Mouse (Mus musculus) frontal cortex, adult 2 months (tissue): ENCODE data around the gene Ppp2r5c. TPM values are rescaled to one million over a fixed set of nuclear protein-coding genes. Genes with fewer than 3 reads are reported as not detected.

Experiments used
- DNase-seq, 2 experiments: peaks; one replicate each; pipeline ENCODE4 v3.0.0; 2022; ENCODE audit warnings: low spot score in 1 of 2; ENCODE audit errors: extremely low spot score in 1 of 2
- polyA plus RNA-seq: library from polyadenylated mRNA; depleted of rRNA; stranded (reverse); fragments of >200 nt; gene quantifications from 2 replicates; pipeline ENCODE4 v1.2.3, GENCODE M21; 2012

Gene Ppp2r5c
- polyA plus RNA-seq, 1 experiment, result 170 TPM

DNA sequence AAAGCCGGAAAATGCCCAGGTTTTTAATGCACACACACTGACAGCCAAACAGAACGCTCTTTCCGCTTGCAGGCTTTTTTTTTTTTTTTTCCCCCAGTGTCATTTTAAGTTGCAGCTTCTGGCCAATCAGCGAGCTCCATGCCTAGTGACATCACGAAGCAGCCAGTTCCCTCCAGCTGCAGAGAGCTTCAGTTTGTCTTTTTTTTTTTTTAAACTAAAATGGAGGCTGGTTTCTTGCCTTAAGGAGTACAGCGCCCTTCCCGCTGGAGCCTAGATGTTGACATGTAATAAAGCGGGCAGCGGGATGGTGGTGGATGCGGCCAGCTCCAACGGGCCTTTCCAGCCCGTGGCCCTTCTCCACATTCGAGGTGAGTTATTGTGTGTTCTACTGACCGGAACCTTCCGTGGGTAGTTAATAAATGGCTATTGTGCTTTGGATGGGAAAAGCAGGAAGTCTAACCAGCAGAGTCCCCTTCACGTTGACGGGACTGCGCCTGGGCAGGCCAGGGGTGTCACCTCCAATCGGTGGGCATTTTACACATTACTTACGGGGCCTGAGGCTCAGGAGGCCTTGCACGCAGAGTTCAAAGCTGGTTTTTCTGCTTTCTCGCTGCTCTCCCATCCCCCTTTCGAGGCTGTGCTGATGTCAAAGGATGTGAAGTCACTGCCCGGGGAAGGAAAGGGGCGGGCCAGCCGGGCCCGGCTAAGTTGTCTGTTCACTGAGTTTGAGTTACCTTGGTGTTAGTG is 38.8 kb downstream of the Ppp2r5c start:
- DNase-seq, result peak; percentile 81 to 84

DNA sequence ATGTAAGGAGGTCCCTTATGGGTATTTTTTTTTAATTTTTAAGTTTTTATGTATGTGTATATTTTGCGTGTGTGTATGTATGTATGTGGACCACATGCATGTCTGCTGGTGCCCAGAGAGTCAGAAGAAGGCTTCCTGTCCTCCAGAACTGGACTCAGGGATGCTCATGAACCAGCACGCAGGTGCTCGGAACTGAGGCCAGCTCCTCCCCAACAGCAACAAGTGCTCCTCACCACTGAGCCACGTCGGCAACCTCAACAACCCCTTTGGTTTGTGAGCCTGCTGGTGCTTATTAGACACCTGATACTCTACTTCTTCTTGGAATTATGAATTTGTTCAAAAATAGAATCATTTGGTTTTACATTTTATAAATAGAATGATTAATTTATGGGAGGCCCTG is 39.9 kb downstream of the Ppp2r5c start:
- no peak for DNase-seq

DNA sequence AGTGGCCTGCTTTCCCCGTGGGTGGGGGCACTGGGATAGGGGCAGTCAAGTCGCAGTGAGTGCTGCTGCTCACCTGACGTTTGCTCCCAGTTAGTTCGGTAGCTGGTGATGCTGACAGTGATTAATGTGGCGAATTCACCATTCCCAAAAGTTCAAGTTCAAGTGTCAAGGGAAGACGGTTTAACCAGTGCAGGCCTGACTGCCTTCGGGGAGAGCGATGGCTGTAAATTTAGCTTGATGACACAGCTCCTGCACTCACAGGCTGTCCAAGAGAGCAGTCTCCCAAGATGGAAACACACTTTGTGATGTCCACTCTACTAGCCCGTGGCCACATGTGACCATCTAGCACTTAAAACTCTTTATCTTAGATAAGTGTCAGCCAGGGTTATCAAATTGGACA is 41.1 kb downstream of the Ppp2r5c start:
- DNase-seq, result no peak

DNA sequence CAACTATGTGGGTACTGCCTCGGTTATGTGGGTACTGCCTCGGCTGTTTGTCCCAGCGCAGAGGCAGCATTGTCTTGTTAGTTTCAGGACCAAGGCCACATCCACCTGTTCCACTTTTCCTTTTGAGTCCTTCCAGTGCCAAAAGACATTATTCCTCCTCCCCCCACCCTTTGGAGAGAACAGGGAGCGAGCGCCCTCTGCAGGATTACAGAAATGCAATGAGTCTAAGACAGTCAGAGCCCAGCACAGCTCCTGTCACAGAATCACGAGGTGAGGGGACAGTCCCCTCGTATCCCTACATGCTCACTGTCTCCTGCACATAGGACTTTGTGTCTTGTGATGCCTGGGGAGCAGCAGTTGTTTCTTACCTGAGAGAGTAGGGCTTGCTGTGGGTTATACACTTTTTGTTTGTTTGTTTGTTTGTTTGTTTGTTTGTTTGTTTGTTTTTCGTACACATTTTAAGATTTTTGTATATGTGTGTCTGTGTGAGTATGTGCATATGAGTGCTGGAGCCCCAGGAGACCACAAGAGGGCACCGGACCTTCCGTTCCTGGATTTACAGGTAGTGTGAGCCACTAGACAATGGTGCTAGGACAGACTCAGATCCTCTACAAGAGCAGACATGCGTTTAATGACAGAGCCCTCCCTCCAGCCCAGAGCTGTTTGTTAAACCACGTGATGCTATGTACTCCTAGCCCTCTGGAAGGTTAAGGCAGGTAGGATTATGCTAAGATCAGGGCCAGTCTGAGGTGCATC is 43.2 kb downstream of the Ppp2r5c start:
- no peak for DNase-seq

DNA sequence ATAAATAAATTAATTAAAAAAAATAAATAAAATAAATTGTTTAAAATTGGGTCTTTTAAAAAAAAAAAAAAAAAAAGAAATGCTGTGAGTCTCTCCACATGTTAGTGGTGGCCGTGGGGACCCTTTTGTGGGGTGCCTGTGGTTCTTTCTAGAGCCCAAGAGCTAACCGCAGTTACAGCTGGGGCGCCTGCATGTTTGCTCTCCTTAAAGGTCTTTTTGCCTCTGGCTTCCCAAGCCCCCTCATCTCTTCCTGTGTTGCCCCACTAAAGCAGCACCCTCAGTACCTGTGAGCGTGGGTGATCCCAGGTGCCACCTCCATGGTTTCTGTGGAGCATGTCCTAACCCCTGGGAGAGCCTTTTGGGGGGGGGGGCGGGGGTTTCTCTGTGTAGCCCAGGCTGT is 45.5 kb downstream of the Ppp2r5c start:
- DNase-seq, result no peak

DNA sequence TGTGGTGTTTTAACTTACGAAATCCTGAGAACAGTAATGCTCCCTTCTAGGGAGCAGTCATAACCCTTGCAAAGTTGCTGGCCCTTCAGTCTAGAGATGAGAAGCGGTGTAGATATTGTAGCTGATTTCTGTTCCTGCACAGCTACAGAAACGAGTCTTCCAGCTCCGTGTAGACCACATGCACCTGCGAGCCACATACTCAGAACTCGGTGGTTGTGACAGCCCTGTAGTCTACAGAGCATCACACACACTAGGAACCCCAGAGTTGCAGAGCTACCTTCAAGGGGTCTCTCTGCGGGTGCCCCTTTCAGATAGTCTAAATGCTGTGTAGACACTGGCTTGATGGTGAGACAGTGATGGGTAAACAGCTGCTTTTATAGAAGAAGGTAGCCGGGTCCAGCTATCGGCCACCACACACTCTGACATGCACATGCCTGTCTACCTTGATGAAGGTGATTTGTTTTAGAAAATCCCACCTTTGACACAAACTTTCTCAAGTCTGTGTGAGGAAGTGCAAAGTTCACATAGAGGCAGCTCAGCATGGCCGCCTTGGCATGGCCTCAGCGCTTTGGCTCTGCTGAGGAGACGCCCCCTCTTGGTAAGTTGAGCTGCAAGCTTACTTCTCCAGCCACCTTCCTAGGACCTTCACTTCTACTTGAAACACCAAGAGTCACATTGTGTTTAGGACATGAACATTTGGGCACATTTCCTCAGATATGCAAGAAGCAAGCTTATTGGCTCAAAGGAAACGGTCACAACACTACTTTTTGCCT is 46.9 kb downstream of the Ppp2r5c start:
- DNase-seq, result no peak

DNA sequence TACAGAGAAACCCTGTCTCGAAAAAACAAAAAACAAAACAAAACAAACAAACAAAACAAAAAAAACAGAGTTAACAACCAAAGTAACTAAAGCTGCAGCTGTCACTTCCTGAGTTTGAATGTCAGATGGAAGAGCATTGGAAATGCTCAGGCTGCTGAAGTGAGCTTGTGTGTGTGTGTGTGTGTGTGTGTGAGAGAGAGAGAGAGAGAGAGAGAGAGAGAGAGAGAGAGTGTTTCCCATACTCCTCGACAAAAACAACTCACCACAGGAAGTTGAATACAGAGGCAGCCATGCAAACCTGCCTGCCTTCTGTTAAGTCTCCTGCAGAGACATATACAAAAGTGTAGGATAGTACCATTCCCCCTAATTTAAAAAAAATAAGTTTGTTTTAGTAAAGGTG is 47.9 kb downstream of the Ppp2r5c start:
- no peak for DNase-seq

DNA sequence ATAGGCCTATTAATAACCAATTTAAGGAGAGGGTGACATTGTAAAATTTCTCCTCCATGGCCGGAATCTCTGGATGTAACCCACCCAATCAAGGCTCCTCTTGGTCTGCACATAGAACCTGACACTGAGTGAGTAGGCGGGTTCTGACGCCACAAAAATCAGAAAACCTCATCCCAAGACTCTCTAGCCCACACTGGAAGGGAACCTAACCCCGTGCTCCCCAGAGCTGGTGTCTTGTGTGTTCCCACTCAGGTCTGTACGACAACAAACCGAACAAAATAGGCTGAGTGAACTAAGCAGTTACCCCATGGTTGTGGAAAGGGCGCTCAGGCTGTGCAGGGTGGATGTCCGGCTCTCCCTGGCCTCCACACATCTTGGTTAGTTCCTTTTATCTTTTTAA is 48.3 kb downstream of the Ppp2r5c start:
- no peak for DNase-seq

DNA sequence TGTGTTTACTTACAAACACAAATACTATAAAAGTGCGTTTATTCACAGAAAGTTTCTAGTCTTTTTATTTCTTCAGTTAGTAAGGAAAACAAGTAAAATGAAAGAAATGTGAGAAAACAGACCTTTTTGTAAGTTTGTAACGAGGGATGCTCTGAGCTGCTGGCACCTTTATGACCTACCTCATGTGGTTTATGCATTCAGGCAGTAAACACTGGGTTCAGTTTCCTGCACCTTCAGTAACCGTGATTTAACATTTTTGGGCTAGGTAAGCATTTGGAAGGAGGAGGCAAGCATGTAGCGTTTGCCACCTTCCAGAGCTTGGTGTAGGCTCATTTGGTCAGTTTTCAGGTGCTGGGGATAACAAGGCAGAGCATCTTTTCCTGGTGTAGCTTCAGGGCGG is 49.1 kb downstream of the Ppp2r5c start:
- DNase-seq, result no peak

DNA sequence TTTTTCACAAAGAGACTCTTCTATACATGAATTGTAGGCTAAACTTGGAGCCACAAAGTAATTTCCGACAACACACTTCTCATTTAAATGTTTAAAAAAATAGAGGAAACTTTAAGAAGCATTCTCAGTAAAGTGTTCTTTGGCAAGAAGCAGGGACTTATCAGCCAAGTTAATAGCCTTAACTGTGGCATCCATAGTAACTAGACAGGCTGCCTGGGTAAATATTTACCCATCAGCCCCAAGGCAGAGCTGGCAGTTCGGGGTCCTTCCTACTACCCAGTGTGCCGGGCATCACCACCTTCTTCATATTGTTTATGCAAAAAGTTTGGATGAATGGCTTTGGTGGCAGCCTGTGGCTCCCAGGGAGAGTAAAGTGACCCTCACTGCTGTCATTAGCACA is 50.1 kb downstream of the Ppp2r5c start:
- DNase-seq, result no peak

DNA sequence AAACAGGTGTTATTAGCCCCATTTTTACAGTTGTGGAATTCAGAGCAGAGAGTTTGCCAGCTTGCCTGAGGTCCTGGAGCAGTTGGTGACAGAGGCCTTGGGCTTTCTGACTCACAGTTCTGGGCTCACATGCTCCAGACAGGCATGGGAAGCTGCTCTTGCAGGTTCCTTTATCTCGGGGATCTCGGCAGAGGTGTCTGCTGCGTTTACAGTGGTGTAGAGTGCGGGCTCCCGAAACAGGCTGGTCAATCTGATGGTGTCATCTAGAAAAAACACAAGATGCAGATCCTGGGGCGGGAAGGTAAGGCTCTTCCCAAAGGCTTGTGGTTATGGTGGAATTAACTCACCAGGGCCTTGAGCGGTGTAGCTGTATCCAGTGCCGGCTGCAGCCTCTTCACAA is 50.6 kb downstream of the Ppp2r5c start:
- no peak for DNase-seq

DNA sequence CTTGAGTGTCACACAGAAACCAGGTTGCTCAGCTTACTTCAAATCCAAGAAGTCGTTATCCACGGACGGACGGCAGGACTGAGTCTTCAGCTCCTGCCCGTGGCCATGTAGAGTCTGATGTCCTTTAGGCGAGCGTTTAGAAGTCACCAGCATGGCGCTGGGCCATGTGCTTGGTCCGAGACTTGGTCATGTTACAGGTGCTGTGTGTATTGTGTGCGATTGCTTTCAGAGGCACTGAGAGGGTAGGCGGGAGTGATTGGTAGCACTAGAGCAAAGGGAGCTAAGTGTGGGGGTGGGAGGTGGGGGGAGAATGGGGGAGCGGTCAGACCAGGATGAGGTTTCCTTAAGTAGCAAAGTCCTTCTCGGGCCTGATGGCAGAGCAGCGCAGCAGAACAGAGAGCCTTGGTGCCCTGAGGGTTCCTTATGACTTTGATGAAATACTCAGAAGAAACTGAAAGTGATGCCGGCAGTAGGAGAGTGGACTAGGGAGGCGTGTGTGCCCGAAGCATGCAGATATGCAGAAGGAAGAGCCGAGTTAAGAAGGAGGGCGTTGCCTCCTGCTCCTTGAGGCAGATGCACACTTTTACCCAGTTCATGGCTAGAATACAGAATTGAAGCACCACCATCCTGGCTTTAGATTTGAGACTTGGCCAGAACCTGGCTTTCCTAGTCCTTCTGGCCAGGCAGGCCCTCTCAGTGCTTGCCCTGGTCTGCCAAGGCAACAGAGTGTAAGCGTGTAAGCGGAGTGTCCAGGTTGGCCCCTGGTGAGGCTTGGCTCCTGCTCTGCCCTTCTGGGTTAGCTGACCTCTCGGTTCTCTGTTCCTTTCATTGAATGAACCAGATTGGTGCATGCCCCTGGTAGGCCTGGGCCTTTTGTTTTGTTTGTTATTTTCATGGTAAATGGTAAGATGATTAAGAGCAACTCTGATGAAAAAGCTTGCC is 51.6 kb downstream of the Ppp2r5c start:
- DNase-seq, result no peak

DNA sequence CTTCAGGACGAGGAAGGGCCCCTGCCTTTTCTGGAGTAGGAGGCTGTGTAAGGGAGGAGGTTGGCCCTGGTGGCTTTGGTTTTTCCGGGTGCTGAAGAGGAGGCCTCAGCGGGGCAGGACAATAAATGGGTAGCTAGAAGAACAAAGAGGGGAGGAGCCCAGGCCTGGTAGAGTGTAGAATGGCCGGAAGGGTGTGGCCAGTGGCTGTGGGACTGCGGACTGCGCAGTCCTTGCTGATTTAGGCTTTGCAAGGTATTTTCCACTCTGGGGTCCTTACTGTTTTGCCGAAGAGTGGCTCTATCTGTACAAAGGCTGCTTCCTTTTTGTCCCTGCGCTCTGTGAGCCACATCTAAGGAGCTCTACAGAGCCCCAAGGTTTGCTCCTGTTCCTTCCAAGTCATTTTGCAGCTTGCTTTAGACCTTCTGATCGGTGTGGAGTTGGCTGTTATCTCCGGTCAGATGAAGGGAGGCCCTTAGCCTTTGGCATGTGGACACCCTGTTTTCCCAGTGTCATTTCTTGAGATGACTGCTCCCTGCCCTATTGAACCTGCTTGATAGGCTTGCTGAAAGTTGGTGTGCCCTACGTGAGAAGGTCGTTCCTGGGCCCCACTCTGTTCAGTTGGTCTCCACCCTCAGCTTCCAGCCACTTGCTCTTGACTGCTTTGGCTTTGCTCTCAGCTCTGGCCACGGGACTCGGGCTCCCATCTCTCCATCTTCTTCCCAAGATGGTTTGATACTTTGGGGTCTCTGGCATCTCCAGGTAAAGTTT is 52.5 kb downstream of the Ppp2r5c start:
- no peak for DNase-seq

DNA sequence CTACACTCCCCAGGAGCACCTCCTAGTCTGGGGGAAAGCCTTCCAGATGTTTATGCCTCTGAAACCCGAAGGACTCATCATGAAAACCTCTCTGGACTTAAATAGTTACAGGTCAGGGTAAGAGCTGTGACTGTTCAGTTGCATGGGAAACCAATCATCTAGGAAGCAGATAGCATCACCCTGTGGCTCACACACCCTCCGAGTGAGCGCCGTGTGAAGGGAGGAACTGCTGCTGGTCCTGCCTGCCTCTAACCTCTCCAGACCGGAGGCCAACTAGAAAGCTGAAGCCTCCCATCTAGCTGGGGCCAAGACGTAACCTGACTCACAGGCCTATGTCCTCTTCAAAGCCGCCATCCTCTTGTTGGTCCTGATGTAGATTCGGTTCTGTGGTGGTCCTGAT is 53.2 kb downstream of the Ppp2r5c start:
- DNase-seq, result no peak

DNA sequence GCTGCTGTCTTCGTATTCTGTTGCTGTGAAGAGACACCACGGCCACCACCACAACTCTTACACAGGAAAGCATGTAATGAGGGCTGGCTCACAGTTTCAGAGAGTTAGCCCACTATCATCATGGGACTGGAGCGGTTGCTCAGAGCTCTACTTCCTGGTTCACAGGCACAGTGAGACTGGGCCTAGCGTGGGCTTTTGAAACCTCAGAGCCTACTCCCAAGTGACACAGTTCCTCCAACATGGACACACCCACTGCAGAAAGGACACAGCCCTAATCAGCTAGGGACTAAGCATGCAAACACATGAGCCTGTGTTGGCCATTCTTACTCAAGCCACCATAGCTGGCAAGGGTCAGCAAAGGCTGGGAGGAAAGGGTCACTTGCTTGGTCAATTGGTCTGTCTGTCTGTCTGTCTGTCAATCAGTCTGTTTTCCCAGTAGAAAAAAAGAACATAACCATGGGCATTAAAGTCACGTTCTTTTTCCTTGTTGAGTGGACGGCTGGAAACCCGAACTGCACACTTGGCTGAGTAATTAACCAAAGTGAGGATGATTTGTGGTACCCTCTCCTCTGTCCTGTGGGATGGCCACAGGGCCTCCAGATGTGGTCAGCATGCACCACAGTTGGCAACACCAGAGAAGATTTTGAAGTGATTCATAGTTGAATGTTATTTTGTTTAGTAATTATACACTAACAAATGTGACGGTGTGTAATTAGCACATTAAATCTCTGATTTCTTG is 56.7 kb downstream of the Ppp2r5c start:
- DNase-seq, result no peak

DNA sequence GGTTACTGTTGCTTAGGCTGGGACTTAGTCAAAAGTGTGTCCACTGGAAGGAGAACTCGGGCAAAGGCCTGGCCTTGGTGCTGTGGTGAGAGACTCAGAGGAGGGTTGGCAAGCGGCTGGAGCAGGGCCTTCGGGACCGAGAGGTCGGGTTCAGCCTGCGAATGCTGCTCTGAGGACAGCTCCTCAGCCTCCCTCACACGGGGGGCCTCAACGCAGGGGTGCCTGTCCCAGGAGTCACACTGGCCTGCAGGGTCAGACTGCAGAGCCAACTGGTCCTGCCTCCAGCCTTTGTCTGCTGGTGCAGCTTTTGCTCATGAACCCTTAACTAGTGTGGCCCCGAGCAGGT is 57.2 kb downstream of the Ppp2r5c start:
- no peak for DNase-seq

DNA sequence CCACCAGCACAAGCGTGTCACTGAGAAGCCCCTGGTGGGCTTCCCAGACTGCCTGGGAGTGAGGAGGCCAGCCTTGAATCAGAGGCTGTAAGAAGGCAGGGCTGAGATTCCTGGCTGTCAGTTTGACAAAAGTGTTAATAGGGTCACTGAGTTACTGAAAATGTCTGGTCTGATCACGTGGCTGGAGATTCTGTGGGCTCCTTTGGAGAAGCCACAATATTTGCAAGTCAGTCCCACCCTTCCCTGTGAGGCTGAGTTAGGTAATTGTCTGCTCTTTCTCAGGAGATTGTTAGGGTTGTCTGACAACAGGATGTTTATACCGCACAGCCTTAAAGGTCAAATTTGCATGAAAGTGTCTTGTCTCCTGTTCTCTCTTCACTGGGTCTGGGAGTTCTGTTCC is 57.9 kb downstream of the Ppp2r5c start:
- no peak for DNase-seq

DNA sequence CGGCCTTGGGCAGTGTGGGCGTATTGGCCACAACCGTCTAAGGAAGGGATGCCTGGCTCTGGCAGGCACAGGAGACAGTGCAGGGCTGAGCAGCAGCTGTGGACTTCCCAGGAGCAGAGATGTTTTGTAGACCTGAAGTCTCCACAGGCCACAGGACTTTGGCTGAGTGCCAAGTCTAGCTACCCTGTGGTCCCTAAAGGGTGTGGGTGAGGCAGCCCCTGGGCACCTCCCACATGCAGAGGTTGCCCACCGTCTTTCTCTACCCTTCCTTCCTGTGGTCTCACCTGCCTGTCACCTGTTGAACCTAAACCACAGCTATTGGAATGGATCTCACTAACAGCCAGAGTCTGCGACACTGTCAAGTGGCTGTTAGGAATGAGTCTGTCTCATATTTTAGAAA is 59.1 kb downstream of the Ppp2r5c start:
- DNase-seq, result no peak

DNA sequence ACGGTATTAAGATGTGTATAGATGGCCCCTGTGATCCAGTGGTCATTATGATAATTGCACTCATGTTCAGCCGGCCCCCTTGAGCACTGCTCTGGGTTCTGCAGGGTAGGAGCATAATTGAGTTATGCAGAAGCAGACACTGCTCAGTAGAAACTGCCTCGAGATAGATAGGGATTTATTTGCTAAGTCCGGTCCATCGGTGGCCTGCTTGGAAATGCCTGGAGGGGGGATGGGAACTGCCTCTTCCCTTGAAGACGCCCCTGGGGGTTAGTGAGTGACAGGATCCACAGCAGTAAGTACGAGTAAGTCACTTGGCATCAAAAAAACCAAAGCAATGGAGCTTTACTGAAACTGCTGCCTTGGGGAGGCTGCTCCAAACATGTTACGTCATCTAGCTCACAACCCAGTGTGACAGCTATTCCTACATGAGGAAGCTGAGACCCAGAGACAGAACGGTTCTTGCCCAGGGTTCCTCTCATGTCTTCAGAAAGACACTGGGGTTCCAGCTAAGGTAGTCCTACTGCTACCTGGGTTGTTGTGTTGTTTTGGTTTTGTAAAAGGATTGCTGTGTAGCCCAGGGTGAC is 60.9 kb downstream of the Ppp2r5c start:
- no peak for DNase-seq
